Mouse (Mus musculus): ENCODE results near the gene Prkcb. TPM values are rescaled to one million over a fixed set of nuclear protein-coding genes. Genes with fewer than 3 reads are reported as not detected.

Prkcb gene
- 650 TPM for polyA plus RNA-seq (2015; fragmentation: Illumina TruSeq; extraction: RNeasy Lipid Tissue Mini Kit (QIAGEN cat#74804); ENCODE audit: low read depth, low replicate concordance)

DNA sequence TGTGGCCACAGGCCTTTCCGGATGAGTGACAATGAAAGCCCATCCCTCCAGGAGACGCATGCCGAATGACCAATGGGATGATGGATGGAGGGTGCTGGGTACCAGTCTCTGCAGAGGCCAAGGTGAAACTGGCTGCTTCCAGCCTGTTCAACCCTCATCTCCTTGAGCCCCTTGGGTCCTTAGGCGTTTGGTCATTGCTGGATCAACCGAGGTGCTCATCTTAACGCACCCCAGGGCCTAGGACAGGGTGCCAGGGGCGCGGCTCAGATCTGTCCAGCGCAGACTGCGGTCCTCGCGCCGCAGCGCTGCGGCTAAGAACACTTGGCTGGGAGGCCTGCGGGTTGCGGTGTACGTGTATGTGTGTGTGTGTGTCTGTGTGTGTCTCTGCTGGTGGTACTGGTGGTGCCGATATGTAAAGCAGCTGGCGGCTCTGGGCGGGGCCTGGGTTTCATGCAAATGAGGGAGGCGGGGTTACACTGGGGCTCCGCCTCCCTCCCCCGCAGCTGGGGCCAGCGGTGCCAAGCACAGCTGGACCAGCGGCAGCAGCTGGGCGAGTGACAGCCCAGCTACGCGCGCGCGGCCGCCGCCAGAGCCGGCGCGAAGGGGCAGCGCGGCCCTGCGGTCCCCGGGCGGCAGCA lies at the start of gene Prkcb:
TSS of gene Prkcb (plus strand) at position 147 of the 638 bp plus-strand sequence.

DNA sequence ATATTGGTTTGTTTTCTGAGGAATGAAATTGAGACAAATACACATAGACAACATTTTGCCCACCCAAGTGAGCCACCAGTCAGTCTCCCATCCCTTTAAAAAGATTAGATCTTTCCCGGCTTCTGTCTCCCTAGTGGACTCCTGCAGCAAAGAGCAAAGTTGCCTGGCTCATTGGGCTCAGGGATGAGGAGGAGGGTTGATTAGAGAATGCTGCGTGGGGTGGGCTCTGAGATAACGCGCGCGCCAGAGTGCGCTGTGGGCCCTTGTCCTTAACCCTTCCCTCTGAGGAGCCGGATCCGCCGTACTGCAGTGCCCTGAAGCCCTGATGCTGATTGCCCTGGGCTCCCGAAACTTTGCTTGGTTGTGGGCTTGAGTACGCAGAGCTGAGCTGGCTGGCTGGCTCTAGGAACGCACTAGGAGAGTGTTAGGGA lies 381.9 kb downstream of the Prkcb start, which contains the start of gene Cacng3:
TSS of gene Cacng3 (plus strand) at position 51 of the 431 bp plus-strand sequence.

Other genes starting within 250 kb of the Prkcb start
- gene Ubfd1, start 221.6 kb upstream of the Prkcb start, polyA plus RNA-seq (2015; fragmentation: Illumina TruSeq; extraction: RNeasy Lipid Tissue Mini Kit (QIAGEN cat#74804); ENCODE audit: low read depth, low replicate concordance): 31.3 TPM
- 5.2 TPM for gene Ears2, start 221.5 kb upstream of the Prkcb start, polyA plus RNA-seq (2015; fragmentation: Illumina TruSeq; extraction: RNeasy Lipid Tissue Mini Kit (QIAGEN cat#74804); ENCODE audit: low read depth, low replicate concordance)
- 483 TPM for gene Ndufab1, start 186.9 kb upstream of the Prkcb start, polyA plus RNA-seq (2015; fragmentation: Illumina TruSeq; extraction: RNeasy Lipid Tissue Mini Kit (QIAGEN cat#74804); ENCODE audit: low read depth, low replicate concordance)
- gene Palb2, start 155.8 kb upstream of the Prkcb start, polyA plus RNA-seq (2015; fragmentation: Illumina TruSeq; extraction: RNeasy Lipid Tissue Mini Kit (QIAGEN cat#74804); ENCODE audit: low read depth, low replicate concordance): 1.7 TPM
- 141 TPM for gene Dctn5, start 155.7 kb upstream of the Prkcb start, polyA plus RNA-seq (2015; fragmentation: Illumina TruSeq; extraction: RNeasy Lipid Tissue Mini Kit (QIAGEN cat#74804); ENCODE audit: low read depth, low replicate concordance)
- gene Plk1, start 129.3 kb upstream of the Prkcb start, polyA plus RNA-seq (2015; fragmentation: Illumina TruSeq; extraction: RNeasy Lipid Tissue Mini Kit (QIAGEN cat#74804); ENCODE audit: low read depth, low replicate concordance): 0.54 TPM
- gene Ern2, start 102.5 kb upstream of the Prkcb start, polyA plus RNA-seq (2015; fragmentation: Illumina TruSeq; extraction: RNeasy Lipid Tissue Mini Kit (QIAGEN cat#74804); ENCODE audit: low read depth, low replicate concordance): 0.15 TPM
- 3.5 TPM for gene Chp2, start 69.3 kb upstream of the Prkcb start, polyA plus RNA-seq (2015; fragmentation: Illumina TruSeq; extraction: RNeasy Lipid Tissue Mini Kit (QIAGEN cat#74804); ENCODE audit: low read depth, low replicate concordance)